Mouse (Mus musculus) megakaryocyte, embryonic 14.5 days (primary cell): ENCODE measurements around the gene Fignl1.

Experiments used
- FLI1 ChIP-seq: IDR thresholded peaks from 2 replicates; pipeline ENCODE4 v1.6.1; 2012; ENCODE audit warnings: low read length, inconsistent platforms, mixed read lengths
- GATA1 ChIP-seq: IDR thresholded peaks from 3 replicates; pipeline ENCODE4 v1.6.1; 2012; ENCODE audit warnings: mixed read lengths, low read length, inconsistent platforms, borderline replicate concordance

GRCm38 (mm10) chr11:11788521-11788974 is 20.2 kb downstream of the Fignl1 start:
- TF ChIP-seq GATA1: no peak
- TF ChIP-seq FLI1: no peak
